Mouse (Mus musculus) bone marrow, adult 2 months (tissue): ENCODE measurements around the gene Slc6a14.

Experiments
- CTCF ChIP-seq: fragments of 200-500 bp; IDR thresholded peaks from 2 replicates; pipeline ENCODE4 v1.5.1; 2011; ENCODE audit warnings: low read length, control low read depth; ENCODE audit not compliant: control insufficient read depth, insufficient read depth
- POLR2A ChIP-seq: fragments of 200-500 bp; IDR thresholded peaks from 2 replicates; pipeline ENCODE4 v1.6.1; 2011; ENCODE audit warnings: low read depth, mild to moderate bottlenecking, control low read depth, low read length, borderline replicate concordance; ENCODE audit not compliant: control insufficient read depth

DNA sequence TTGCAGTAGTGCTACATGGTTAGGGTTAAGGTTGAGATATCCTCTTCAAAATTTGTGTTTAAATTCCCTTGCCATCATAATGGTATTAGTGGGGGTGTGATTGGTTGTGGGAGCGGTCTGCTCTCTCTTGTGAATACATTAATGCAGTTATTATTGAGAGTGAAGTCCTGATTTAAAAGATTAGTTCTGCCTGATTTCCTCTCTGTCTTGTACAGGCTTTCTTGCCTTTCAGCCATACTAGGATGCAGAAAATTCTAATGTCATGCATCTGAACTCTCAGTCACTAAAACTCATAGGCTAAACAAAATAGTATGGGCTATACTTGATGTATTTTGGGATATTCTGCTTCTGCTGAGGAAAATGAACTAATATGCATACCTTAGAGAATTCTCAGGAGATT is 10.2 kb upstream of the Slc6a14 start:
- TF ChIP-seq CTCF (no peak), POLR2A (no peak)
